Mouse (Mus musculus) adrenal gland, adult 2 months (tissue): Measurements from ENCODE around the gene Mrpl48. TPM values are rescaled to one million over a fixed set of nuclear protein-coding genes. Genes with fewer than 3 reads are reported as not detected.

Source experiments
- polyA plus RNA-seq: library from polyadenylated mRNA; depleted of rRNA; stranded (reverse); fragments of >200 nt; gene quantifications from 2 replicates; pipeline ENCODE4 v1.2.3, GENCODE M21; 2012; rRNA removed
- total RNA-seq, 2 experiments: library from RNA; stranded (reverse); gene quantifications; 2 replicates each; pipeline ENCODE4 v1.2.3; 2021

Mrpl48 gene
- total and polyA plus RNA-seq, 3 experiments = 4.5 to 67.8 (median 64.4) TPM

Other genes starting within 250 kb of the Mrpl48 start
- gene C2cd3, start 236.1 kb downstream of the Mrpl48 start, total RNA-seq = 10 to 100 TPM; 16.5 to 20.3 TPM
- gene C2cd3, start 236.1 kb downstream of the Mrpl48 start, polyA plus RNA-seq = 16.9 and 17.7 TPM in 2 replicates
- 10 to 100 TPM; 60.9 to 69.9 TPM for gene Ppme1, start 236.0 kb downstream of the Mrpl48 start, total RNA-seq
- 110 and 131 TPM in 2 replicates for gene Ppme1, start 236.0 kb downstream of the Mrpl48 start, polyA plus RNA-seq
- gene Ucp3, start 135.3 kb downstream of the Mrpl48 start, total RNA-seq = 10 to 100 TPM; 22.7 to 58.7 TPM
- 17.0 and 35.6 TPM in 2 replicates for gene Ucp3, start 135.3 kb downstream of the Mrpl48 start, polyA plus RNA-seq
- gene Ucp2, start 115.0 kb downstream of the Mrpl48 start, total RNA-seq = 100 to 1,000 TPM; 187 to 254 TPM
- 315 and 432 TPM in 2 replicates for gene Ucp2, start 115.0 kb downstream of the Mrpl48 start, polyA plus RNA-seq
- gene Dnajb13, start 93.3 kb downstream of the Mrpl48 start, total RNA-seq = under 1 TPM; 0.17 to 0.24 TPM
- gene Dnajb13, start 93.3 kb downstream of the Mrpl48 start, polyA plus RNA-seq = 0.20 TPM in 1 of 2 replicates, not detected in the other
- 10 to 100 TPM in 1 of 2 experiments, 1 to 10 TPM in 1; 9.3 to 10.5 TPM for gene Coa4, start 71.2 kb downstream of the Mrpl48 start, total RNA-seq
- gene Coa4, start 71.2 kb downstream of the Mrpl48 start, polyA plus RNA-seq = 4.4 and 5.2 TPM in 2 replicates
- 10 to 100 TPM; 67.8 to 80.1 TPM for gene Rab6a, start 891 bp downstream of the Mrpl48 start, total RNA-seq
- 29.5 and 38.4 TPM in 2 replicates for gene Rab6a, start 891 bp downstream of the Mrpl48 start, polyA plus RNA-seq
- gene Plekhb1, start 54.1 kb upstream of the Mrpl48 start, total RNA-seq = 1 to 10 TPM; 2.9 to 5.7 TPM
- gene Plekhb1, start 54.1 kb upstream of the Mrpl48 start, polyA plus RNA-seq = 17.4 and 19.0 TPM in 2 replicates
- 10 to 100 TPM; 52.4 to 81.2 TPM for gene Fam168a, start 98.3 kb upstream of the Mrpl48 start, total RNA-seq
- gene Fam168a, start 98.3 kb upstream of the Mrpl48 start, polyA plus RNA-seq = 104 and 123 TPM in 2 replicates